Mouse (Mus musculus): ENCODE measurements at regions not wholly inside any gene's neighbourhood (a gene's known extent, or its start where the extent isn't known, plus 50 kb on each side); places are given as distances from the start of the nearest gene placed in this dataset.

GRCm38 (mm10) chr7:82972214-82973006, 105.3 kb downstream of the Mex3b start:
- Histone ChIP-seq H3K9me3 (0 out of 2 replicates have a peak, but pooled peaks cover 2% of the 10 kb centered on the region), H3K9ac (replicated peaks) (no peak overlapping the region), H3K4me3 (no peak overlapping the region), H3K27ac (replicated peaks) (no peak overlapping the region), H3K27me3 (no peaks in the 10 kb centered on the region), H3K4me2 (replicated peaks) (no peak overlapping the region), H3K4me1 (peaks cover 3% of the 10 kb centered on the region; the same call in 1 of the 2 replicates), H3K36me3 (no peaks in the 10 kb centered on the region)
- WGBS, result 75% methylated on average over 12 of the region's 12 CpGs
- ATAC-seq (ENCODE audit: low FRiP score, low read depth), result no peak

DNA sequence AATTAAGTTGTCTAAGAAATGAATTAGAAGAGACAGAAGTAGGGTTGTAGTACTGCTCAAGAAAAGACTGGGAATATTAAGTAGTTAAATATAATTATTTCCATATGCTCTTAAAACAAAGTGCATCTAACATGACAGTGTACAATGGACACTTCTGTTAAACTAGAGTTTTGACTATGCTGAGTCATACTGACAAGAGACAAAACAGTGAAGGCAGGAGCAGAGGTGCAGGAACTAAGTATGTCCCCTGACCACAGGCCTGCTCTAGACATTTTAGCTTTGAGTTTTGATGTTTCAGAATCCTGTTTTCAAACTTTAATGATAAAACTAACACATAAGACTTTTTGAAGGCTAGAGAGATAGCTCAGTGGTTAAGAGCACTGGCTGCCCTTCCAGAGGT, 123.6 kb downstream of the Mex3b start:
- H3K9ac ChIP-seq (replicated peaks), result no peak overlapping the region
- no peak overlapping the region for H3K4me3 ChIP-seq
- no peaks in the 10 kb centered on the region for H3K4me1 ChIP-seq
- H3K27me3 ChIP-seq, result no peaks in the 10 kb centered on the region
- H3K4me2 ChIP-seq (replicated peaks), result no peak overlapping the region
- no peaks in the 10 kb centered on the region for H3K36me3 ChIP-seq
- no peak overlapping the region for H3K27ac ChIP-seq (replicated peaks)
- no peak for ATAC-seq (ENCODE audit: low FRiP score, low read depth)
- no peaks in the 10 kb centered on the region for H3K9me3 ChIP-seq

GRCm38 (mm10) chr7:82993136-82993535, 126.0 kb downstream of the Mex3b start:
- H3K27me3 ChIP-seq, result no peaks in the 10 kb centered on the region
- no peak overlapping the region for H3K4me2 ChIP-seq (replicated peaks)
- H3K9me3 ChIP-seq, result no peaks in the 10 kb centered on the region
- H3K9ac ChIP-seq (replicated peaks), result no peak overlapping the region
- H3K4me3 ChIP-seq, result no peak overlapping the region
- H3K4me1 ChIP-seq, result no peaks in the 10 kb centered on the region
- no peak overlapping the region for H3K27ac ChIP-seq (replicated peaks)
- H3K36me3 ChIP-seq, result no peaks in the 10 kb centered on the region
- no peak for ATAC-seq (ENCODE audit: low FRiP score, low read depth)
- WGBS, result 85% methylated on average over 5 of the region's 5 CpGs

DNA sequence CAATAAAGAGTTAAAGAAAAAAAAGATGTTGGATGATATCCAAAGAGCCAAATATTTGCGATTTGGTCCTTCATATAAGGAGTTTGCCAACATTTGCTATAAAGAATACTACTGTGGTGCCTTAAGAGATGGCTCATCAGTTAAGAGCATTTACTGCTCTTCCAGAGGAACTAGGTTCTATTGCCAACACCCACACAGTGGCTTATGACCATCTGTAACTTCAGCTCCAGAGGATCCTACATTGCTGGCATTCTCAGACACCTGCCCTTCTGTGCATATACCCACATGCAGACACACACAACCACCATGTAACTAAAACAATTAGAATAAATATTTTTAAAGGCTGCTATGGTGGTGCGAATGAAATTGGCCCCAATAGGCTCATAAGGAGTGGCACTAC, 131.7 kb downstream of the Mex3b start:
- Histone ChIP-seq H3K4me1 (no peaks in the 10 kb centered on the region), H3K9me3 (0 out of 2 replicates have a peak, but pooled peaks cover 2% of the 10 kb centered on the region), H3K27me3 (no peaks in the 10 kb centered on the region), H3K36me3 (no peaks in the 10 kb centered on the region), H3K27ac (replicated peaks) (no peak overlapping the region), H3K4me2 (replicated peaks) (no peak overlapping the region), H3K4me3 (no peak overlapping the region), H3K9ac (replicated peaks) (no peak overlapping the region)
- 95% methylated on average over 2 of the region's 2 CpGs for WGBS
- no peak for ATAC-seq (ENCODE audit: low FRiP score, low read depth)

- no peaks in the 10 kb centered on the region for H3K27me3 ChIP-seq
- H3K4me1 ChIP-seq, result no peaks in the 10 kb centered on the region
- no peak for ATAC-seq (ENCODE audit: low FRiP score, low read depth)
- no peak overlapping the region for H3K9ac ChIP-seq (replicated peaks)
- H3K36me3 ChIP-seq, result no peaks in the 10 kb centered on the region
- H3K4me2 ChIP-seq (replicated peaks), result no peak overlapping the region
- no peak overlapping the region for H3K4me3 ChIP-seq
- WGBS, result 91% methylated on average over 4 of the region's 4 CpGs
- H3K27ac ChIP-seq (replicated peaks), result no peak overlapping the region
- no peaks in the 10 kb centered on the region for H3K9me3 ChIP-seq
Observed at GRCm38 (mm10) chr7:83007540-83007939, 140.4 kb downstream of the Mex3b start.

- Histone ChIP-seq H3K36me3 (no peaks in the 10 kb centered on the region), H3K9ac (replicated peaks) (no peak overlapping the region), H3K4me1 (peaks cover 16% of the 10 kb centered on the region), H3K9me3 (no peaks in the 10 kb centered on the region), H3K27me3 (no peaks in the 10 kb centered on the region), H3K4me3 (no peak overlapping the region), H3K4me2 (replicated peaks) (no peak overlapping the region), H3K27ac (replicated peaks) (no peak overlapping the region)
- 87% methylated on average over 2 of the region's 2 CpGs for WGBS
- ATAC-seq (ENCODE audit: low FRiP score, low read depth), result no peak
Observed at GRCm38 (mm10) chr7:83012145-83012544, 145.0 kb downstream of the Mex3b start.

GRCm38 (mm10) chr7:83014725-83015690, 147.9 kb downstream of the Mex3b start:
- no peaks in the 10 kb centered on the region for H3K9me3 ChIP-seq
- no peak overlapping the region; the same call in 1 of the 2 replicates for H3K4me3 ChIP-seq
- ATAC-seq (ENCODE audit: low FRiP score, low read depth), result peak; percentile 74; the same call in 1 of the 2 replicates
- H3K4me1 ChIP-seq, result peaks cover 16% of the 10 kb centered on the region
- peak overlapping the region; percentile 46 for H3K27ac ChIP-seq (replicated peaks)
- no peaks in the 10 kb centered on the region for H3K27me3 ChIP-seq
- no peaks in the 10 kb centered on the region for H3K36me3 ChIP-seq
- H3K9ac ChIP-seq (replicated peaks), result no peak overlapping the region
- H3K4me2 ChIP-seq (replicated peaks), result peak overlapping the region; percentile 23
- 17% methylated on average over 7 of the region's 7 CpGs for WGBS

DNA sequence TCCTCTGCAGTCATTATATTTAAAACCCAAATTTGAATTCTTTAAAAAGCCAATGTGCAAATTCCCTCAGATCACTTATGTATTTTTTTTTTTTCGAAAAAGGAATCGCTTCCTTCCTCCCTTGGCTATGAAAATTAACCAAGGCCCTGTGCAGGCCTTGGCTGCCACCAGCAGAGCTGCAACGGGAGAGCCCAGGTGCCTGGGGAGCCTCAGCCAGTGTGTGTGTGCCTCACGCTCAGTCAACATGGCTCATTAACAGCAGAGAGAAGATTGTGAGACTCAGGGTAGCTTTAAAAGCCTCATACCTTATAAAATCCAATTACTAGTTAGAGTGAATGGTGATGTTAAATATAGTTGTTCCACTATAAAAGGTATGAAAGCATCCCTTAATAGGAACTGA, 148.6 kb downstream of the Mex3b start:
- H3K4me3 ChIP-seq, result no peak overlapping the region
- no peaks in the 10 kb centered on the region for H3K27me3 ChIP-seq
- H3K9ac ChIP-seq (replicated peaks), result no peak overlapping the region
- no peaks in the 10 kb centered on the region for H3K9me3 ChIP-seq
- peak overlapping the region; percentile 46 for H3K27ac ChIP-seq (replicated peaks)
- peaks cover 16% of the 10 kb centered on the region for H3K4me1 ChIP-seq
- no peaks in the 10 kb centered on the region for H3K36me3 ChIP-seq
- 15% methylated on average over 4 of the region's 4 CpGs for WGBS
- ATAC-seq (ENCODE audit: low FRiP score, low read depth), result peak; percentile 70; the same call in 1 of the 2 replicates
- peak overlapping the region; percentile 23; the same call in 1 of the 2 replicates for H3K4me2 ChIP-seq (replicated peaks)

DNA sequence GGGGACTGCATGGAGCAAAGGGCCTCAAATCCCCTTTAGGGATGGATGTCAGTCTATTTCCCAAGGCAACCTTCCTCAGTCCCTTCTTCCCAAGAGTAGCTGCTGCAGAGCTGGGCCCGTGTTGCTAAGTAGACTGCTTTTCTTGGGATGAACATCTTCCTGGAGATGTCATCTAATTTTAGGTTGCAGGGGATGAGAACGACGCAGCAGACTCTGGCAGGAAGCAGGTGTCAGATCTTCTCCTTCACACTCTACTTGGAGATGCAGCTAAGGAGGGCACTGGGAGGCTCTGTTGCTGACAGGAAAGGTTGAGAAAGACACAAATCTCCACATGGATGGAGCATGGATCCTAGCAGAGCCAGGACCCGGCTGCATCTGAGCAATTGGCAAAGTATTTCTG, 149.4 kb downstream of the Mex3b start:
- Histone ChIP-seq H3K4me1 (peaks cover 16% of the 10 kb centered on the region), H3K36me3 (no peaks in the 10 kb centered on the region)

DNA sequence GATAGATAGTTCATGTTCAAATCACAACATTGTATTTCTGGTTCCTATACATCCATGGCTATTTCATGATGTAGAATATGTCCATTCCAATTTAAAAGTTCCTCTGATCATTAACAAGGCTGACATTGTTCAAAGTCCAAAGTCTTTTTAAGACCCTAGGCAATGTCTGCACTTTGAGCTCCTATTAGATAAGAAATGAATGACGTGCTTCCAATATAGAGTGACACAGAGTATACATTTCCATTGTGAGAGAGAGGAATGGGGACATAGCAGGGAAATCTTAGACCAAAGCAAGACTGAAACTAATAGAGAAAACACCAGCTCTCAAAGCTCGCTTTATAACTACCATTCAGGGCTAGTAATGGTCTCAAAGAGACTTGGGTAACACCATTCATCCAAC, 153.5 kb downstream of the Mex3b start:
- Histone ChIP-seq H3K4me1 (peaks cover 8% of the 10 kb centered on the region), H3K27me3 (no peaks in the 10 kb centered on the region), H3K9ac (replicated peaks) (no peak overlapping the region), H3K36me3 (no peaks in the 10 kb centered on the region), H3K27ac (replicated peaks) (no peak overlapping the region), H3K4me2 (replicated peaks) (no peak overlapping the region), H3K9me3 (no peaks in the 10 kb centered on the region), H3K4me3 (no peak overlapping the region)
- 87% methylated on average over 2 of the region's 2 CpGs for WGBS
- no peak for ATAC-seq (ENCODE audit: low FRiP score, low read depth)

More for the DNA sequence above, 149.4 kb downstream of the Mex3b start:
- no peak for ATAC-seq (ENCODE audit: low FRiP score, low read depth)
- H3K4me2 ChIP-seq (replicated peaks), result no peak overlapping the region
- no peaks in the 10 kb centered on the region for H3K9me3 ChIP-seq
- H3K27me3 ChIP-seq, result no peaks in the 10 kb centered on the region
- H3K27ac ChIP-seq (replicated peaks), result no peak overlapping the region
- WGBS, result 56% methylated on average over 4 of the region's 4 CpGs
- no peak overlapping the region for H3K4me3 ChIP-seq
- no peak overlapping the region for H3K9ac ChIP-seq (replicated peaks)

DNA sequence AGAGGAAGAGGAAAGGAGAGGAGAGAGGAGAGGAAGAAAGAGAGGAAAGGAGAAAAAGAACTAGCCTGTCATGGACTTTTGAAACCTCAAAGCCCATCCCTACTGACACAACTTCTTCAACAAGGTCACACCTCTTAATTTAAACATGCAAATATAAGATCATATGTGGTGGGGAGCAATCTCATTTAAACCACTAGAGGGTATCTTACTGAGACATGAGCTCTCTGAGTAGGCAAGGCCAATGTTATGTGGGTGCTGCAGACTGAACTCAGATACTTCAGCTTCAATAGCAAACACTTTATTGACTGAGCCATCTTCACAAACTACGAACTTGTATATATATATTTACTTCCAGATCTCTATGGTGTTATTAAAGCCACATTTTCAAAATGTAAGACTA, 156.9 kb downstream of the Mex3b start:
- Histone ChIP-seq H3K27ac (replicated peaks) (no peak overlapping the region), H3K4me1 (no peaks in the 10 kb centered on the region), H3K4me2 (replicated peaks) (no peak overlapping the region), H3K9ac (replicated peaks) (no peak overlapping the region), H3K27me3 (no peaks in the 10 kb centered on the region), H3K9me3 (no peaks in the 10 kb centered on the region), H3K4me3 (no peak overlapping the region), H3K36me3 (no peaks in the 10 kb centered on the region)
- ATAC-seq (ENCODE audit: low FRiP score, low read depth), result no peak
- 100% methylated on average over 1 of the region's 1 CpGs for WGBS

GRCm38 (mm10) chr7:83031101-83031500, 164.0 kb downstream of the Mex3b start:
- no peak for ATAC-seq (ENCODE audit: low FRiP score, low read depth)
- no peak overlapping the region for H3K4me3 ChIP-seq
- H3K27me3 ChIP-seq, result peaks cover 4% of the 10 kb centered on the region; the same call in 1 of the 2 replicates
- no peaks in the 10 kb centered on the region for H3K9me3 ChIP-seq
- 0 out of 2 replicates have a peak, but pooled peaks cover 4% of the 10 kb centered on the region for H3K4me1 ChIP-seq
- no peak overlapping the region for H3K27ac ChIP-seq (replicated peaks)
- no peak overlapping the region for H3K4me2 ChIP-seq (replicated peaks)
- H3K36me3 ChIP-seq, result no peaks in the 10 kb centered on the region
- WGBS, result 76% methylated on average over 2 of the region's 2 CpGs
- H3K9ac ChIP-seq (replicated peaks), result no peak overlapping the region

Data from midbrain, embryonic 12.5 days (tissue).